Mouse (Mus musculus) neural tube, embryonic 13.5 days (tissue): ENCODE data around the gene Prkce. TPM values are rescaled to one million over a fixed set of nuclear protein-coding genes. Genes with fewer than 3 reads are reported as not detected.

Experiments
- ATAC-seq: fragments of 200-750 bp; cut with Nextera tagmentation; 2 replicates; pipeline ENCODE4 v1.8.0; 2017; ENCODE audit warnings: low read depth, mild to moderate bottlenecking, moderate TSS enrichment, moderate library complexity
- H3K27ac ChIP-seq: fragments of 300-500 bp; sonication (generic); replicated peaks from 2 replicates; pipeline ENCODE4 v1.5.1; 2015; ENCODE audit warnings: moderate library complexity, mild to moderate bottlenecking, inconsistent platforms
- H3K27me3 ChIP-seq: fragments of 300-500 bp; sonication (generic); 2 replicates; pipeline ENCODE4 v1.6.1; 2015; ENCODE audit warnings: mild to moderate bottlenecking, inconsistent platforms
- H3K36me3 ChIP-seq: fragments of 300-500 bp; sonication (generic); 2 replicates; pipeline ENCODE4 v1.6.1; 2015; ENCODE audit warnings: mild to moderate bottlenecking, inconsistent platforms
- H3K4me1 ChIP-seq: fragments of 300-500 bp; sonication (generic); replicated peaks from 2 replicates; pipeline ENCODE4 v1.6.1; 2015; ENCODE audit warnings: inconsistent platforms
- H3K4me2 ChIP-seq: fragments of 300-500 bp; sonication (generic); 2 replicates; pipeline ENCODE4 v1.6.1; 2015; ENCODE audit warnings: inconsistent platforms, mild to moderate bottlenecking, moderate library complexity
- H3K4me3 ChIP-seq: fragments of 300-500 bp; sonication (generic); 2 replicates; pipeline ENCODE4 v1.5.1; 2015; ENCODE audit warnings: mild to moderate bottlenecking, inconsistent platforms
- H3K9ac ChIP-seq: fragments of 300-500 bp; sonication (generic); 2 replicates; pipeline ENCODE4 v1.6.1; 2015; ENCODE audit warnings: moderate library complexity, mild to moderate bottlenecking, inconsistent platforms
- H3K9me3 ChIP-seq: fragments of 300-500 bp; sonication (generic); 2 replicates; pipeline ENCODE4 v1.6.1; 2016; ENCODE audit warnings: inconsistent platforms
- whole genome bisulfite sequencing: fragments of 180-500 bp; shearing (Covaris S2); methylation state at CpG from one replicate; pipeline ENCODE4 v1.1.7; 2015; 5-methylcytosine and 5-hydroxymethylcytosine counted together
- polyA plus RNA-seq: library from polyadenylated mRNA; unstranded; fragments of >200 nt; fragmentation: Nextera tagmentation; extraction: Ambion mirVana; gene quantifications from 2 replicates; pipeline ENCODE4 v1.2.1, GENCODE M21; 2015

Prkce gene
- polyA plus RNA-seq, 1 experiment from 2014 or later: 27.7 TPM

GRCm38 (mm10) chr17:86400032-86400431 is 232.4 kb downstream of the Prkce start:
- Histone ChIP-seq H3K36me3 (no peaks in the 10 kb centered on the region), H3K4me3 (no peak overlapping the region), H3K9me3 (no peaks in the 10 kb centered on the region), H3K27me3 (no peaks in the 10 kb centered on the region), H3K4me1 (peaks cover 14% of the 10 kb centered on the region), H3K4me2 (no peak overlapping the region), H3K9ac (no peak overlapping the region), H3K27ac (no peak overlapping the region)
- WGBS: 60% methylated on average over 4 of the region's 4 CpGs
- no peak for ATAC-seq

- 41% methylated on average over 11 of the region's 11 CpGs for WGBS
- Histone ChIP-seq H3K9me3 (no peaks in the 10 kb centered on the region), H3K4me3 (no peak overlapping the region), H3K27ac (peak overlapping the region; percentile 75), H3K4me1 (peaks cover 28% of the 10 kb centered on the region), H3K9ac (no peak overlapping the region), H3K4me2 (peak overlapping the region; percentile 6; the same call in 1 of the 2 replicates), H3K36me3 (no peaks in the 10 kb centered on the region), H3K27me3 (no peaks in the 10 kb centered on the region)
- ATAC-seq: peak; percentile 61; the same call in 1 of the 2 replicates
Observed at GRCm38 (mm10) chr17:86404795-86405501, 237.4 kb downstream of the Prkce start.

GRCm38 (mm10) chr17:86405644-86406043 is 238.1 kb downstream of the Prkce start:
- Histone ChIP-seq H3K27me3 (no peaks in the 10 kb centered on the region), H3K36me3 (no peaks in the 10 kb centered on the region), H3K9ac (no peak overlapping the region), H3K4me3 (no peak overlapping the region), H3K4me2 (no peak overlapping the region), H3K27ac (peak overlapping the region; percentile 75), H3K9me3 (no peaks in the 10 kb centered on the region), H3K4me1 (peaks cover 35% of the 10 kb centered on the region)
- 76% methylated on average over 8 of the region's 8 CpGs for WGBS
- no peak for ATAC-seq

- no peak for ATAC-seq
- Histone ChIP-seq H3K36me3 (no peaks in the 10 kb centered on the region), H3K4me3 (no peak overlapping the region), H3K9ac (no peak overlapping the region), H3K4me2 (no peak overlapping the region), H3K27ac (no peak overlapping the region), H3K9me3 (no peaks in the 10 kb centered on the region), H3K27me3 (no peaks in the 10 kb centered on the region), H3K4me1 (peaks cover 60% of the 10 kb centered on the region)
- 84% methylated on average over 8 of the region's 8 CpGs for whole genome bisulfite sequencing
Observed at GRCm38 (mm10) chr17:86407921-86408613, 240.5 kb downstream of the Prkce start.

GRCm38 (mm10) chr17:86408614-86409006 is 241.0 kb downstream of the Prkce start:
- no peak overlapping the region for H3K9ac ChIP-seq
- WGBS: 83% methylated on average over 5 of the region's 5 CpGs
- no peak for ATAC-seq
- H3K9me3 ChIP-seq: no peaks in the 10 kb centered on the region
- no peak overlapping the region for H3K4me3 ChIP-seq
- no peak overlapping the region for H3K4me2 ChIP-seq
- no peaks in the 10 kb centered on the region for H3K27me3 ChIP-seq
- no peak overlapping the region for H3K27ac ChIP-seq
- peaks cover 60% of the 10 kb centered on the region for H3K4me1 ChIP-seq
- H3K36me3 ChIP-seq: no peaks in the 10 kb centered on the region

GRCm38 (mm10) chr17:86409485-86409884 is 241.9 kb downstream of the Prkce start:
- H3K4me3 ChIP-seq: no peak overlapping the region
- H3K36me3 ChIP-seq: no peaks in the 10 kb centered on the region
- peaks cover 56% of the 10 kb centered on the region for H3K4me1 ChIP-seq
- H3K4me2 ChIP-seq: no peak overlapping the region
- 93% methylated on average over 8 of the region's 8 CpGs for WGBS
- no peak overlapping the region for H3K27ac ChIP-seq
- no peaks in the 10 kb centered on the region for H3K9me3 ChIP-seq
- H3K27me3 ChIP-seq: no peaks in the 10 kb centered on the region
- no peak for ATAC-seq
- no peak overlapping the region for H3K9ac ChIP-seq

GRCm38 (mm10) chr17:86410496-86410895 is 242.9 kb downstream of the Prkce start:
- H3K9me3 ChIP-seq: no peaks in the 10 kb centered on the region
- H3K27me3 ChIP-seq: no peaks in the 10 kb centered on the region
- peak overlapping the region; percentile 14; the same call in 1 of the 2 replicates for H3K9ac ChIP-seq
- no peak overlapping the region for H3K4me2 ChIP-seq
- H3K4me3 ChIP-seq: no peak overlapping the region
- peak overlapping the region; percentile 57 for H3K27ac ChIP-seq
- H3K4me1 ChIP-seq: peaks cover 54% of the 10 kb centered on the region
- WGBS: 36% methylated on average over 12 of the region's 12 CpGs
- no peaks in the 10 kb centered on the region for H3K36me3 ChIP-seq
- ATAC-seq: peak; percentile 44; the same call in 1 of the 2 replicates

GRCm38 (mm10) chr17:86412141-86412540 is 244.6 kb downstream of the Prkce start:
- Histone ChIP-seq H3K27ac (peak overlapping the region; percentile 54; the same call in 1 of the 2 replicates), H3K9me3 (no peaks in the 10 kb centered on the region), H3K4me1 (peaks cover 65% of the 10 kb centered on the region), H3K27me3 (no peaks in the 10 kb centered on the region), H3K36me3 (no peaks in the 10 kb centered on the region), H3K9ac (no peak overlapping the region), H3K4me3 (no peak overlapping the region), H3K4me2 (no peak overlapping the region)
- ATAC-seq: no peak
- WGBS: 46% methylated on average over 6 of the region's 6 CpGs

- no peak for ATAC-seq
- H3K9me3 ChIP-seq: no peaks in the 10 kb centered on the region
- peaks cover 59% of the 10 kb centered on the region for H3K4me1 ChIP-seq
- no peak overlapping the region for H3K4me3 ChIP-seq
- WGBS: 29% methylated on average over 8 of the region's 8 CpGs
- no peaks in the 10 kb centered on the region for H3K27me3 ChIP-seq
- no peak overlapping the region for H3K9ac ChIP-seq
- H3K36me3 ChIP-seq: no peaks in the 10 kb centered on the region
- H3K4me2 ChIP-seq: no peak overlapping the region
- no peak overlapping the region for H3K27ac ChIP-seq
Observed at GRCm38 (mm10) chr17:86414608-86415007, 247.0 kb downstream of the Prkce start.

GRCm38 (mm10) chr17:86415989-86416388 is 248.4 kb downstream of the Prkce start:
- Histone ChIP-seq H3K27ac (no peak overlapping the region), H3K27me3 (no peaks in the 10 kb centered on the region), H3K4me2 (no peak overlapping the region), H3K9ac (no peak overlapping the region), H3K36me3 (no peaks in the 10 kb centered on the region), H3K9me3 (no peaks in the 10 kb centered on the region), H3K4me1 (peaks cover 53% of the 10 kb centered on the region), H3K4me3 (no peak overlapping the region)
- WGBS: 82% methylated on average over 7 of the region's 7 CpGs
- ATAC-seq: no peak

- Histone ChIP-seq H3K4me3 (no peak overlapping the region), H3K27ac (no peak overlapping the region), H3K9ac (no peak overlapping the region), H3K9me3 (no peaks in the 10 kb centered on the region), H3K27me3 (no peaks in the 10 kb centered on the region), H3K4me2 (no peak overlapping the region), H3K4me1 (peaks cover 44% of the 10 kb centered on the region), H3K36me3 (no peaks in the 10 kb centered on the region)
- no peak for ATAC-seq
- 85% methylated on average over 17 of the region's 17 CpGs for WGBS
Observed at GRCm38 (mm10) chr17:86418334-86418733, 250.7 kb downstream of the Prkce start.

- 93% methylated on average over 6 of the region's 6 CpGs for WGBS
- H3K4me2 ChIP-seq: no peak overlapping the region
Observed at GRCm38 (mm10) chr17:86419199-86419598, 251.6 kb downstream of the Prkce start.

More at GRCm38 (mm10) chr17:86419199-86419598, 251.6 kb downstream of the Prkce start:
- no peak overlapping the region for H3K4me3 ChIP-seq
- H3K27me3 ChIP-seq: no peaks in the 10 kb centered on the region
- no peak overlapping the region for H3K27ac ChIP-seq
- H3K9ac ChIP-seq: no peak overlapping the region
- ATAC-seq: no peak
- H3K9me3 ChIP-seq: no peaks in the 10 kb centered on the region
- no peaks in the 10 kb centered on the region for H3K36me3 ChIP-seq
- peaks cover 49% of the 10 kb centered on the region for H3K4me1 ChIP-seq
